Mouse (Mus musculus) lung, postnatal 10 days (tissue): Measurements from ENCODE around the gene Vmn1r59.
"Not testable (repeated sequence)": the region's sequence is repeated elsewhere in the genome, so short reads cannot be mapped to it uniquely, and the experiment has no call there.

Experiments used
- DNase-seq: peaks from one replicate; pipeline ENCODE4 v3.0.0; 2021

Vmn1r59 gene

DNA sequence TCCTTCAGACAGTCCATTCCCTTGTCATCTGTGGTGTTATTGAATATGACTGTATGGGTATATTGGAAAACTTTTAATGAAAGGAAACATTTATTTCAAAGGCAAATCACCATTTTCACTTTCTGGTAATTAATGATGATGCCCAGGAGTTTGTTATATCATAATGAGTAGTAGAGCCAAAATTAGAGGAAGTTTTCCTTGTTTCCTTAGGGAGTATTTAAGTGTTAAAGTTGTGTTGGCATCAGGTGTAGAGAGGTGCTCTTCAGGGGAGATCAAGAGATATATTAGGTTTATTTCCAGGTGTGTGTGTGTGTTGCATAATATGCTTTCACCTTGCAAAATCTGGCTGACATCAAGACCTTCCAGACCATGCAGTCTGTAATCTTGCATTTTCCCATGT, at the start of gene Vmn1r59:
Gene Vmn1r59, minus strand, starts transcription at position 101 of the 400 bp plus-strand sequence.
- no peak for DNase-seq

DNA sequence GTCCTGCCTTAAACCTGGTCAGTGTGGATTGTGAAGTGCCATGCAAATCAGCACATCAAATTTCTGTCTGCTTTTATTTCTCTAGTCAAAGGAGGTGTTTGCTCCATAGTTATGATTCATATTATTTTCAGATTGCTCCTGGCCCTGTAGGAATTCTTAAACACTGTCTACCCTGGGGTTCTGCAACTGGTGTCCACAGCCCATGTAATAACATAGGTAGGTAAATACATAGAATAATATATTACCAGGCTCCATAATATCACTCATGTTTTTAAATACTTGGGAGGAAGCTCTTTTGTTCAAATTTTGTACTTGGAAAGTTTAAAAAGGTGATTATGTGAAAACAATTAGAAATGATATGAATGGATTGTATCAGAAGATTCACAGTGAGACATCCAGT, 37.3 kb upstream of the Vmn1r59 start, which contains the start of gene Vmn2r28:
Gene Vmn2r28, minus strand, starts transcription at position 101 of the 400 bp plus-strand sequence.
- DNase-seq: not testable (repeated sequence)

DNA sequence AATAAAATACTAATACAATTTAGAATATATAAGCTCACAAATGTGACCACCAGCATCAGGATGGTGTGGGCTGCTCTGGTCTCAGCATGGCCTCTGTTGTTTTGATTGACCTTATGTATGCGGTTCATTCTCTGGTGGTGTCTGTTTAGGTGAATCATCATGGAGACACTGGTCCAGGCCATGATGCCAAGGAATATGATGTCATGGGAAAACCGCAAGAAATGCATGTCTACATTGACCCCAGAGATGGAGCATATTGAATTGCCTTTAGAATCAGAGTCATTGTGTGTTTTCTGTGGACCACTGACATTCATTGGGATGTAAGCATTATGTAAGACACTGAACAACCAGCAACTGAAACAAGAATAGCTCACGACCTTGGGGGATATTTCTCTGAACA, 2.6 kb downstream of the Vmn1r59 start:
- not testable (repeated sequence) for DNase-seq

DNA sequence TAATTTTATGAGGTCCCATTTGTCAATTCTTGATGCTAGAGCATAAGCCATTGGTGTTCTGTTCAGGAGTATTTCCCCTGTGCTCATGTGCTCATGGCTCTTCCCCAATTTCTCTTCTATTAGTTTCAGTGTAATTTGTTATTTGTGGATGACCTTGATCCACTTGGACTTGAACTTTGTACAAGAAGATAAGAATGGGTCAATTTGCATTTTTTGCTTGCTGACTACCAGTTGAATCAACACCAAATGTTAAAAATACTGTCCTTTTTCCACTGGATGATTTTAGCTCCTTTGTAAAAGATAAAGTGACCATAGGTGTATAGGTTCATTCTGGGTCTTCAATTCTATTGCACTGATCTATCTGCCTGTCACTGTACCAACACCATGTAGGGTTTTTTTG, 7.9 kb downstream of the Vmn1r59 start:
- no peak for DNase-seq

DNA sequence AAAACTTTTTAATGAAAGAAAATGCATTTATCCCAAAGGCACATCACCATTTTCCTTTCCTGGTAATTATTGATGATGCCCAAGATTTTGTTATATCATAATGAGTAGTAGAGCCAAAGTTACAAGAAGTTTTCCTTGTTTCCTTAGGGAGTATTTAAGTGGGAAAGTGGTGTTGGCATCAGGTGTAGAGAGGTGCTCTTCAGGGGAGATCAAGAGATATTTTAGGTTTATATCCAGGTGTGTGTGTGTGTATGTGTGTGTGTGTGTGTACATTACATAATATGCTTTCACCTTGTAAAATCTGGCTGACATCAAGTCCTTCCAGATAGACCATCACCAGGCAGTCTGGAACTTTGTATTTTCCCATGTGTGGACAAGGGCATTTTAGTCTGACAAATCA, 43.3 kb downstream of the Vmn1r59 start, which contains the start of gene Vmn1r58:
Gene Vmn1r58, minus strand, starts transcription at position 101 of the 400 bp plus-strand sequence.
- not testable (repeated sequence) for DNase-seq

DNA sequence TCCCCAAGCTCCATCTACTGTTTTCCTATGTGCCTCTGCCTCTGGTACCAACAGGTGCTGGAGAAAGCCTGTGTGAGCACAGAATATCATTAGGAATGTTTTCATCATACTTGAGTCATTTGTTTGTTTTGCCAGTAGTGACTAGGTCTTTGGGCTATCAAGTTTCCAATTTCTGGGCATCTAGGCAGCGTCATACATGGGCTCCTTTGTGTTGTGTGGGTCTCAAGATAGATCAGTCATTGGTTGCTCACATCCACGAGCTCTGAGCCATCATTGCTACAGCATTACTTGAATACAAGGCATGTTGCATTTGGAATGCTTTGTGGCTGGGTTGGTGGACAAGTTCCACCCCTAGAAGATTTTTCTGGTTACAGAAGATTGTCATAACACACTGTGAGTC, 50.4 kb downstream of the Vmn1r59 start:
- no peak for DNase-seq
